Mouse (Mus musculus): ENCODE data around the gene Rffl.
"Not testable (repeated sequence)": the region's sequence is repeated elsewhere in the genome, so short reads cannot be mapped to it uniquely, and the experiment has no call there.

Rffl gene

GRCm38 (mm10) chr11:82845415-82846078 lies 25.5 kb downstream of the Rffl start:
- DNase-seq (ENCODE audit: low read depth, low spot score): peak; percentile 82

- no peak for DNase-seq (ENCODE audit: low read depth, low spot score)
Observed at GRCm38 (mm10) chr11:82844771-82845414, 26.1 kb downstream of the Rffl start.

GRCm38 (mm10) chr11:82838511-82838910 lies 32.5 kb downstream of the Rffl start:
- no peak for DNase-seq (ENCODE audit: low read depth, low spot score)

- DNase-seq (ENCODE audit: low read depth, low spot score): no peak
Observed at GRCm38 (mm10) chr11:82837848-82838247, 33.2 kb downstream of the Rffl start.

GRCm38 (mm10) chr11:82837192-82837591 lies 33.8 kb downstream of the Rffl start:
- peak; percentile 50 for DNase-seq (ENCODE audit: low read depth, low spot score)

GRCm38 (mm10) chr11:82835616-82836432 lies 35.2 kb downstream of the Rffl start:
- peak; percentile 85 for DNase-seq (ENCODE audit: low read depth, low spot score)

- peak; percentile 36 for DNase-seq (ENCODE audit: low read depth, low spot score)
Observed at GRCm38 (mm10) chr11:82834359-82834758, 36.7 kb downstream of the Rffl start.

GRCm38 (mm10) chr11:82833929-82834328 lies 37.1 kb downstream of the Rffl start:
- peak; percentile 46 for DNase-seq (ENCODE audit: low read depth, low spot score)

- not testable (repeated sequence) for DNase-seq (ENCODE audit: low read depth, low spot score)
Observed at GRCm38 (mm10) chr11:82832402-82832801, 38.6 kb downstream of the Rffl start.

GRCm38 (mm10) chr11:82831008-82831893 lies 39.8 kb downstream of the Rffl start:
- no peak for DNase-seq (ENCODE audit: low read depth, low spot score)

- no peak for DNase-seq (ENCODE audit: low read depth, low spot score)
Observed at GRCm38 (mm10) chr11:82826818-82827217, 44.2 kb downstream of the Rffl start.

- DNase-seq (ENCODE audit: low read depth, low spot score): no peak
Observed at GRCm38 (mm10) chr11:82820788-82821456, 50.1 kb downstream of the Rffl start.

- peak; percentile 81 for DNase-seq (ENCODE audit: low read depth, low spot score)
Observed at GRCm38 (mm10) chr11:82819350-82819749, 51.7 kb downstream of the Rffl start.

GRCm38 (mm10) chr11:82808485-82808884 lies 62.5 kb downstream of the Rffl start:
- DNase-seq (ENCODE audit: low read depth, low spot score): no peak

GRCm38 (mm10) chr11:82807370-82807769 lies 63.6 kb downstream of the Rffl start:
- DNase-seq (ENCODE audit: low read depth, low spot score): peak; percentile 20

GRCm38 (mm10) chr11:82806656-82807055 lies 64.4 kb downstream of the Rffl start:
- peak; percentile 4 for DNase-seq (ENCODE audit: low read depth, low spot score)

- DNase-seq (ENCODE audit: low read depth, low spot score): no peak
Observed at GRCm38 (mm10) chr11:82783453-82783852, 87.6 kb downstream of the Rffl start.

GRCm38 (mm10) chr11:82782197-82782596 lies 88.8 kb downstream of the Rffl start:
- DNase-seq (ENCODE audit: low read depth, low spot score): peak; percentile 14

GRCm38 (mm10) chr11:82780983-82781903 lies 89.8 kb downstream of the Rffl start, which contains the start of gene Lig3:
Gene Lig3, plus strand, starts transcription at chr11:82781108.
- peak; percentile 95 for DNase-seq (ENCODE audit: low read depth, low spot score)

- DNase-seq (ENCODE audit: low read depth, low spot score): peak; percentile 27
Observed at GRCm38 (mm10) chr11:82780134-82780533, 90.9 kb downstream of the Rffl start.

All from A20 (cell line).